Mouse (Mus musculus) small intestine, adult 2 months (tissue): ENCODE results near the gene Pecr. TPM values are rescaled to one million over a fixed set of nuclear protein-coding genes. Genes with fewer than 3 reads are reported as not detected.
"Not testable (repeated sequence)": the region's sequence is repeated elsewhere in the genome, so short reads cannot be mapped to it uniquely, and the experiment has no call there.

ENCODE experiments used
- H3K27ac ChIP-seq: fragments of 200-500 bp; 2 replicates; pipeline ENCODE4 v1.5.1; 2012; ENCODE audit warnings: low read depth, low read length, control low read depth, inconsistent platforms; ENCODE audit not compliant: insufficient read depth
- H3K27me3 ChIP-seq: fragments of 200-500 bp; 2 replicates; pipeline ENCODE4 v1.6.1; 2012; ENCODE audit warnings: mild to moderate bottlenecking, moderate library complexity, low read length, inconsistent platforms; ENCODE audit not compliant: control insufficient read depth, insufficient read depth
- H3K36me3 ChIP-seq: fragments of 200-500 bp; 2 replicates; pipeline ENCODE4 v1.6.1; 2012; ENCODE audit warnings: mild to moderate bottlenecking, low read length, control low read depth, inconsistent platforms; ENCODE audit not compliant: control insufficient read depth, insufficient read depth
- H3K4me1 ChIP-seq: fragments of 200-500 bp; 2 replicates; pipeline ENCODE4 v1.6.1; 2012; ENCODE audit warnings: low read length, inconsistent platforms, mixed read lengths; ENCODE audit not compliant: control insufficient read depth, insufficient read depth, insufficient read length
- H3K4me3 ChIP-seq: fragments of 200-500 bp; 2 replicates; pipeline ENCODE4 v1.5.1; 2012; ENCODE audit warnings: low read depth, mild to moderate bottlenecking, control low read depth, inconsistent platforms, low read length, moderate library complexity
- CTCF ChIP-seq: fragments of 200-500 bp; IDR thresholded peaks from 2 replicates; pipeline ENCODE4 v1.5.1; 2012; ENCODE audit warnings: low read depth, mild to moderate bottlenecking, control low read depth, inconsistent platforms, low read length, moderate library complexity, mixed read lengths; ENCODE audit not compliant: insufficient replicate concordance, insufficient read length; ENCODE audit errors: extremely low read depth
- POLR2A ChIP-seq: fragments of 200-500 bp; IDR thresholded peaks from 2 replicates; pipeline ENCODE4 v1.6.1; 2012; ENCODE audit warnings: low read depth, mild to moderate bottlenecking, control low read depth, inconsistent platforms, low read length, moderate library complexity
- WGBS: fragments of 180-500 bp; shearing (Covaris S2); methylation state at CpG from one replicate; pipeline ENCODE4 v1.1.7; 2018; 5-methylcytosine and 5-hydroxymethylcytosine counted together
- polyA plus RNA-seq: library from polyadenylated mRNA; depleted of rRNA; stranded (reverse); fragments of >200 nt; gene quantifications from 2 replicates; pipeline ENCODE4 v1.2.3, GENCODE M21; 2012

The Pecr gene
- polyA plus RNA-seq, 1 experiment = 3.1 TPM

- WGBS = 86% methylated on average over 9 of the region's 9 CpGs
- Histone ChIP-seq H3K36me3 (no peaks in the 10 kb centered on the region), H3K27me3 (no peaks in the 10 kb centered on the region), H3K27ac (no peak overlapping the region), H3K4me3 (no peak overlapping the region), H3K4me1 (peaks cover 3% of the 10 kb centered on the region)
- no peak for TF ChIP-seq CTCF
- TF ChIP-seq POLR2A = no peak
Observed at GRCm38 (mm10) chr1:72256381-72257256, 27.5 kb downstream of the Pecr start.

GRCm38 (mm10) chr1:72255854-72256175 is 28.3 kb downstream of the Pecr start:
- TF ChIP-seq POLR2A = no peak
- no peak for TF ChIP-seq CTCF
- Histone ChIP-seq H3K27me3 (no peaks in the 10 kb centered on the region), H3K27ac (0 out of 2 replicates have a peak overlapping the region, but pooled peaks have one; percentile 14), H3K4me3 (no peak overlapping the region), H3K4me1 (peaks cover 3% of the 10 kb centered on the region), H3K36me3 (no peaks in the 10 kb centered on the region)
- WGBS = 48% methylated on average over 11 of the region's 11 CpGs

- Histone ChIP-seq H3K4me3 (peak overlapping the region; percentile 76), H3K27me3 (no peaks in the 10 kb centered on the region), H3K4me1 (peaks cover 3% of the 10 kb centered on the region), H3K36me3 (no peaks in the 10 kb centered on the region), H3K27ac (0 out of 2 replicates have a peak overlapping the region, but pooled peaks have one; percentile 14)
- 8% methylated on average over 15 of the region's 15 CpGs for WGBS
- no peak for TF ChIP-seq POLR2A
- TF ChIP-seq CTCF = no peak
Observed at GRCm38 (mm10) chr1:72255062-72255853, 28.9 kb downstream of the Pecr start.

GRCm38 (mm10) chr1:72254545-72255061 is 29.5 kb downstream of the Pecr start:
- H3K36me3 ChIP-seq = no peaks in the 10 kb centered on the region
- H3K27ac ChIP-seq = peak overlapping the region; percentile 84
- H3K27me3 ChIP-seq = no peaks in the 10 kb centered on the region
- peaks cover 3% of the 10 kb centered on the region for H3K4me1 ChIP-seq
- TF ChIP-seq POLR2A = 0 out of 2 replicates have a peak, but pooled peaks have one; percentile 45
- TF ChIP-seq CTCF = no peak
- under 1% methylated on average over 35 of the region's 35 CpGs for WGBS
- peak overlapping the region; percentile 76 for H3K4me3 ChIP-seq

GRCm38 (mm10) chr1:72253881-72254491 is 30.1 kb downstream of the Pecr start:
- peak overlapping the region; percentile 76 for H3K4me3 ChIP-seq
- WGBS = 33% methylated on average over 11 of the region's 11 CpGs
- H3K4me1 ChIP-seq = peaks cover 3% of the 10 kb centered on the region
- no peak overlapping the region for H3K27ac ChIP-seq
- H3K27me3 ChIP-seq = no peaks in the 10 kb centered on the region
- TF ChIP-seq POLR2A (no peak), CTCF (no peak)
- H3K36me3 ChIP-seq = no peaks in the 10 kb centered on the region

GRCm38 (mm10) chr1:72251806-72252205 is 32.3 kb downstream of the Pecr start:
- Histone ChIP-seq H3K27ac (no peak overlapping the region), H3K36me3 (no peaks in the 10 kb centered on the region), H3K27me3 (no peaks in the 10 kb centered on the region), H3K4me1 (peaks cover 3% of the 10 kb centered on the region; the same call in 1 of the 2 replicates), H3K4me3 (no peak overlapping the region)
- WGBS = 82% methylated on average over 1 of the region's 1 CpGs
- no peak for TF ChIP-seq CTCF
- TF ChIP-seq POLR2A = no peak

- not testable (repeated sequence) for H3K27ac ChIP-seq, H3K4me1 ChIP-seq, H3K27me3 ChIP-seq, H3K4me3 ChIP-seq, H3K36me3 ChIP-seq
- WGBS = 61% methylated on average over 9 of the region's 9 CpGs
Observed at GRCm38 (mm10) chr1:72248226-72248737, 35.8 kb downstream of the Pecr start.
